Mouse (Mus musculus) testis, adult 2 months (tissue): ENCODE data around the gene Crtam.

Source experiments
- CTCF ChIP-seq: fragments of 200-500 bp; IDR thresholded peaks from 2 replicates; pipeline ENCODE4 v1.5.1; 2012; ENCODE audit warnings: low read depth, mild to moderate bottlenecking, inconsistent platforms, low read length, moderate library complexity; ENCODE audit not compliant: control insufficient read depth, insufficient read depth, insufficient replicate concordance
- POLR2A ChIP-seq: fragments of 200-500 bp; IDR thresholded peaks from 2 replicates; pipeline ENCODE4 v1.6.1; 2012; ENCODE audit warnings: low read depth, mild to moderate bottlenecking, inconsistent platforms, low read length, moderate library complexity; ENCODE audit not compliant: control insufficient read depth

GRCm38 (mm10) chr9:40961401-40961800, 43.0 kb downstream of the Crtam start:
- TF ChIP-seq POLR2A: no peak
- TF ChIP-seq CTCF: no peak
